Mouse (Mus musculus) kidney, embryonic 15.5 days (tissue): ENCODE data around the gene Slc25a12. TPM values are rescaled to one million over a fixed set of nuclear protein-coding genes. Genes with fewer than 3 reads are reported as not detected.

ENCODE experiments used
- ATAC-seq: fragments of 200-750 bp; cut with Nextera tagmentation; replicated peaks from 2 replicates; pipeline ENCODE4 v1.8.0; 2017; ENCODE audit warnings: moderate TSS enrichment; ENCODE audit not compliant: low FRiP score
- H3K27ac ChIP-seq: fragments of 300-500 bp; sonication (generic); 2 replicates; pipeline ENCODE4 v1.5.1; 2015; ENCODE audit warnings: mild to moderate bottlenecking, inconsistent platforms
- H3K27me3 ChIP-seq: fragments of 300-500 bp; sonication (generic); 2 replicates; pipeline ENCODE4 v1.6.1; 2015; ENCODE audit warnings: inconsistent platforms
- H3K36me3 ChIP-seq: fragments of 300-500 bp; sonication (generic); 2 replicates; pipeline ENCODE4 v1.6.1; 2015; ENCODE audit warnings: inconsistent platforms
- H3K4me1 ChIP-seq: fragments of 300-500 bp; sonication (generic); 2 replicates; pipeline ENCODE4 v1.6.1; 2015; ENCODE audit warnings: inconsistent platforms
- H3K4me2 ChIP-seq: fragments of 300-500 bp; sonication (generic); 2 replicates; pipeline ENCODE4 v1.6.1; 2015; ENCODE audit warnings: moderate library complexity, mild to moderate bottlenecking, inconsistent platforms
- H3K4me3 ChIP-seq: fragments of 300-500 bp; sonication (generic); replicated peaks from 2 replicates; pipeline ENCODE4 v1.5.1; 2015; ENCODE audit warnings: mild to moderate bottlenecking, inconsistent platforms
- H3K9ac ChIP-seq: fragments of 300-500 bp; sonication (generic); 2 replicates; pipeline ENCODE4 v1.6.1; 2015; ENCODE audit warnings: mild to moderate bottlenecking, inconsistent platforms
- H3K9me3 ChIP-seq: fragments of 300-500 bp; sonication (generic); replicated peaks from 2 replicates; pipeline ENCODE4 v1.6.1; 2016; ENCODE audit warnings: inconsistent platforms
- WGBS: fragments of 180-500 bp; shearing (Covaris S2); methylation state at CpG from one replicate; pipeline ENCODE4 v1.1.7; 2015; ENCODE audit warnings: mixed read lengths; 5-methylcytosine and 5-hydroxymethylcytosine counted together
- polyA plus RNA-seq: library from polyadenylated mRNA; unstranded; fragments of >200 nt; fragmentation: Nextera tagmentation; extraction: Ambion mirVana; gene quantifications from 2 replicates; pipeline ENCODE4 v1.2.1, GENCODE M21; 2015

The Slc25a12 gene
- polyA plus RNA-seq, 1 experiment from 2014 or later: 37.8 TPM

GRCm38 (mm10) chr2:71241505-71241904, 126.0 kb downstream of the Slc25a12 start:
- H3K36me3 ChIP-seq: peaks cover 54% of the 10 kb centered on the region
- H3K4me2 ChIP-seq: no peak overlapping the region
- H3K9ac ChIP-seq: no peak overlapping the region
- WGBS: 90% methylated on average over 2 of the region's 2 CpGs
- no peaks in the 10 kb centered on the region for H3K27me3 ChIP-seq
- ATAC-seq: no peak
- H3K4me3 ChIP-seq: no peak overlapping the region
- H3K4me1 ChIP-seq: no peaks in the 10 kb centered on the region
- no peak overlapping the region for H3K27ac ChIP-seq
- H3K9me3 ChIP-seq: no peaks in the 10 kb centered on the region

- H3K36me3 ChIP-seq: peaks cover 60% of the 10 kb centered on the region
- no peak for ATAC-seq
- no peaks in the 10 kb centered on the region for H3K4me1 ChIP-seq
- H3K4me3 ChIP-seq: no peak overlapping the region
- no peaks in the 10 kb centered on the region for H3K27me3 ChIP-seq
- no peak overlapping the region for H3K27ac ChIP-seq
- no peaks in the 10 kb centered on the region for H3K9me3 ChIP-seq
- no peak overlapping the region for H3K9ac ChIP-seq
- 91% methylated on average over 6 of the region's 6 CpGs for WGBS
- H3K4me2 ChIP-seq: no peak overlapping the region
Measured at GRCm38 (mm10) chr2:71236009-71236408, 131.5 kb downstream of the Slc25a12 start.

DNA sequence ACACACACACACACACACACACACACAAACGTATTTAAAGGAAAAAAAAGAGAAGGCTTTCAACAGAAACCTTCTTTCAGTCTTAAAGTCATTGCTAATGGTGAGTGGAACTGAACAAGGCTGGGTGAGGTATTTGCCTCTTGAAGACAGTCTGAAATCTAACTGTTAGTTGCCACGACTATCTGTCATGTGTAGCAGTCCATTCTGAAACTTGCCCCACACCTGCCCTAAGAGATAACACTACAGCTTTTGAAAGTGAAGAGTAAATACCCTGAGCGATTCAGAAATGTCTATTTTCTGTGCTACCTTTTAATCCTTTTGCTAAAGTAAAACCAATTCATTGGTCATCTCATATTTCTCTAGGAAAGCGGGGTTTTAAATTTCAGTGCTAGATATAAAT, 132.1 kb downstream of the Slc25a12 start:
- H3K4me1 ChIP-seq: no peaks in the 10 kb centered on the region
- H3K27me3 ChIP-seq: no peaks in the 10 kb centered on the region
- no peak overlapping the region for H3K27ac ChIP-seq
- H3K4me3 ChIP-seq: no peak overlapping the region
- H3K9ac ChIP-seq: no peak overlapping the region
- H3K9me3 ChIP-seq: no peaks in the 10 kb centered on the region
- WGBS: 95% methylated on average over 4 of the region's 4 CpGs
- H3K36me3 ChIP-seq: peaks cover 58% of the 10 kb centered on the region
- ATAC-seq: no peak
- no peak overlapping the region for H3K4me2 ChIP-seq

- Histone ChIP-seq H3K9me3 (no peaks in the 10 kb centered on the region), H3K4me1 (no peaks in the 10 kb centered on the region), H3K9ac (no peak overlapping the region), H3K27me3 (no peaks in the 10 kb centered on the region), H3K4me3 (no peak overlapping the region), H3K36me3 (peaks cover 53% of the 10 kb centered on the region), H3K4me2 (no peak overlapping the region), H3K27ac (no peak overlapping the region)
- 80% methylated on average over 2 of the region's 2 CpGs for WGBS
- no peak for ATAC-seq
Measured at GRCm38 (mm10) chr2:71232976-71233375, 134.6 kb downstream of the Slc25a12 start.

DNA sequence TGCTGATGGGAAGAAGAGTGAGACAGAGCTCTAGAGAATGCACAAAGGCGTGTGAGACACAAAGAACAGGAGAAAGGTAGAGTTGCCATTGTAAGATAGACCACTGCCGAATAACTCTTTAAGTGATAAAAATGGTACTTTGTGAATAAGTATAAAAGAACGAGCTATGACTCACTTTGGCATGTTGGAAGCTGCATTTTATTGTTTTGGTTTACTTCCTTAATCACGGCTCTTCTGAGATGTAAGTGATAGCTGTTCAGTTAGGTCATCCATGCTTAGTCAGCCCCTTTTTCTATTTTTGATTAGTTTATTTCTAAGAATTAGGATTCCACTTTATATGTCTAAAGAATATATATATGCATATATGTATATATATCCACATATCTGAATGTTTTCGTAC, 135.6 kb downstream of the Slc25a12 start:
- Histone ChIP-seq H3K9me3 (no peaks in the 10 kb centered on the region), H3K27ac (no peak overlapping the region), H3K27me3 (no peaks in the 10 kb centered on the region), H3K4me3 (no peak overlapping the region), H3K4me1 (no peaks in the 10 kb centered on the region), H3K9ac (no peak overlapping the region), H3K4me2 (no peak overlapping the region), H3K36me3 (peaks cover 47% of the 10 kb centered on the region)
- no peak for ATAC-seq
- 81% methylated on average over 5 of the region's 5 CpGs for WGBS

DNA sequence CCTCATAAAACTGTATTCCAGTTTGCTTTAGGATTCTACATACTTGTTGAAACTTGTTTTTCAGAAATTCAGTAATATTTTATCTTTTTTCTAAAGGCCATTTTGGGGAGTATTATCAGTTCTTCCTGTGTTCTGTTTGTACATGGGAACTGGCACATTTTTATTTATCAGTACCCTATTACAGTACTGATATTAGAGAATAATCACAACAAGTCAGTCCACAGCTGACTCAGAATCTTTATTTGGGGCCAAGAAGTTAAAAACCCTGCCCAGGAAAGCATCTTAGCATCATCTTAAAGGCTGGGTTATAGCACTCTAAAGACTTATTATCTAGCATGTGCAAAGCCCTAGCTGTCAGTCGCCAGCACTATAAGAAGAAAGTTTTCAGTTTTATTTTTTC, 137.9 kb downstream of the Slc25a12 start:
- peaks cover 35% of the 10 kb centered on the region for H3K36me3 ChIP-seq
- no peak for ATAC-seq
- no peaks in the 10 kb centered on the region for H3K9me3 ChIP-seq
- H3K27ac ChIP-seq: no peak overlapping the region
- H3K4me3 ChIP-seq: no peak overlapping the region
- H3K4me1 ChIP-seq: no peaks in the 10 kb centered on the region
- 74% methylated on average over 1 of the region's 1 CpGs for WGBS
- H3K4me2 ChIP-seq: no peak overlapping the region
- H3K9ac ChIP-seq: no peak overlapping the region
- H3K27me3 ChIP-seq: no peaks in the 10 kb centered on the region

DNA sequence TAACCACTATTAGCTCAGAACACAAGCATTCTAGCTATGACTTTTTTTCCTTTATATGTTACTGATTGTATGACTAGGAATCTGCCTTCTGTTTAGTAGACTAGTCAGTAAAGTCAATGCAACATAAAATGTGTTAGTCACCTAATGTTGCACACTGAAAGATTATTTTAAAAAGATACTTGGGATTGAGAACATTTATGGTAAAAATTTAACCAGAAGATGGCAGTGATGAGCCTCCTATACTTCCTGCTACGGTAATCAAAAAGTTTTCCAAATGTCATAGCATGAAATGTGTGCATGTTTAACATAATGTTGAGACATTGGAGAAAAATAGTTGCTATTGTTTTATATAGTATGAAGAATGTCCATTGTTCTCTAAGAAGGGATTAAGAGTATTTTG, 140.2 kb downstream of the Slc25a12 start:
- no peak overlapping the region for H3K9ac ChIP-seq
- ATAC-seq: no peak
- H3K36me3 ChIP-seq: peaks cover 47% of the 10 kb centered on the region
- no peaks in the 10 kb centered on the region for H3K27me3 ChIP-seq
- no peaks in the 10 kb centered on the region for H3K9me3 ChIP-seq
- H3K4me3 ChIP-seq: no peak overlapping the region
- H3K27ac ChIP-seq: no peak overlapping the region
- H3K4me1 ChIP-seq: no peaks in the 10 kb centered on the region
- H3K4me2 ChIP-seq: no peak overlapping the region
- 68% methylated on average over 1 of the region's 1 CpGs for WGBS

Other genes starting within 250 kb of the Slc25a12 start
- 1.5 and 1.8 TPM in 2 replicates for gene Cybrd1, start 249.8 kb downstream of the Slc25a12 start, polyA plus RNA-seq
- 83.2 and 85.6 TPM in 2 replicates for gene Dync1i2, start 156.0 kb downstream of the Slc25a12 start, polyA plus RNA-seq
- gene Hat1, start 21.2 kb upstream of the Slc25a12 start, polyA plus RNA-seq: 138 and 149 TPM in 2 replicates
- gene Metap1d, start 85.5 kb upstream of the Slc25a12 start, polyA plus RNA-seq: 39.5 and 42.1 TPM in 2 replicates
- gene Dlx1, start 160.4 kb upstream of the Slc25a12 start, polyA plus RNA-seq: 0.18 and 0.27 TPM in 2 replicates
- gene Dlx2, start 179.0 kb upstream of the Slc25a12 start, polyA plus RNA-seq: 0.16 and 0.17 TPM in 2 replicates